Mouse (Mus musculus) inflammation-experienced regulatory T-cells, adult 6 months (primary cell): Measurements from ENCODE around the gene Cela3b. TPM values are rescaled to one million over a fixed set of nuclear protein-coding genes. Genes with fewer than 3 reads are reported as not detected.

Experiments used
- ATAC-seq: one replicate; pipeline ENCODE4 v1.8.0; 2017
- polyA plus RNA-seq, 3 experiments: library from polyadenylated mRNA; unstranded; fragments of 100-300 nt; shearing (Covaris generic); gene quantifications; one replicate each; pipeline ENCODE4 v1.2.1; 2017

The Cela3b gene
- polyA plus RNA-seq, 3 experiments from 2014 or later, result not detected

DNA sequence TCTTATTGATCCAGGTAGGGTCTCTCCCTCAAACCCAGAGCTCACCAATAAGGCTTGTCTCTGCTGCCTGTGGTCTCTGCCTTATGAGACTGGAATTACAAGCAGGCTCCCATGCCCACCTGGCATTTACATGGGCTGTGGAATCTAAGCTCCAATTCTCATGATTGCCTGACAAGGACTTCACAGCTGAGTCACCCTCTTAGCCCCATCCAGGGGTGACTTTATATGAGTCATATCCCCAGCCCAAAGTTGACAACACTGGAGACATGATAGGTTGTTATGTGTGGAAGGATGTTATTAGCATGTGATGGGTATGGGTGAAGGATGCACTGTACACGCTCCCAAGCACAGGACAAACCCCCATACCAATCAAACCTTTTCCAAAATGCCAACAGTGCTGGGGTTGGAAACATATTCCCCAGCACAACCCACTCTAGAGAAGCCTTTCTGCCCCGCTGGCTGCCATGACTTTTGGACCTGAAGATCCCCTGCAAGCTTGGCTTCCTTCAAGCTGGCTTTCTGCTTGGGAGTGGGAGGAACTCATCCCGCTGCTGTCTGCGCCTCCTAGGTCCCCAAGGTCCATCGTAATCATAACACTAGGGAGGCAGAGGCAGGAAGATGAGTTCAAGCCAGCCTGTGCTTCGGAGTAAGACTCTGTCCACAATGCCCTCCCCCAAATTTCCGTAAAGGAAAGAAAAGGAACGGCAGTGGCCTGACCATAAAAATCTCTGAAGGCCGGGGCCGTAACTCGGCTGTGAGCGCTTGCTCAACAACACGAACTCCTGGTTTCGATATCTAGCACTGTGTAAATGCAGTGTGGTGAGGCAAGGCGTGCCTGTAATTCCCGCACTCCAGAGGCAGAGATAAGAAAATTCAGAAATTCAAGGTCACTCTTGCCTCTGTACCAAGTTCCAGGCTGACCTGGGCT is 58.5 kb downstream of the Cela3b start:
- ATAC-seq, result no peak

Other genes starting within 250 kb of the Cela3b start
- gene Wnt4, start 153.1 kb downstream of the Cela3b start, polyA plus RNA-seq, result under 1 TPM in 2 of 3 experiments, not detected in 1; 0.23 to 0.27 TPM
- gene Cdc42, start 72.8 kb downstream of the Cela3b start, polyA plus RNA-seq, result 1,000 to 10,000 TPM in 1 of 3 experiments, 100 to 1,000 TPM in 2; 615 to 1,059 (median 624) TPM
- not detected for gene Cela3a, start 20.7 kb downstream of the Cela3b start, polyA plus RNA-seq
- not detected for gene 1700013G24Rik, start 22.7 kb upstream of the Cela3b start, polyA plus RNA-seq
- gene Hspg2, start 38.2 kb upstream of the Cela3b start, polyA plus RNA-seq, result not detected
- not detected for gene Ldlrad2, start 144.0 kb upstream of the Cela3b start, polyA plus RNA-seq
- 10 to 100 TPM; 50.7 to 65.5 (median 59.6) TPM for gene Usp48, start 163.2 kb upstream of the Cela3b start, polyA plus RNA-seq
- 1 to 10 TPM in 2 of 3 experiments, under 1 TPM in 1; 0.45 to 2.3 (median 1.9) TPM for gene Rap1gap, start 234.2 kb upstream of the Cela3b start, polyA plus RNA-seq